Mouse (Mus musculus): ENCODE data around the gene Ppy.
A peak's percentile ranks its signal among the peaks of the same experiment; 100 is the strongest.

DNA sequence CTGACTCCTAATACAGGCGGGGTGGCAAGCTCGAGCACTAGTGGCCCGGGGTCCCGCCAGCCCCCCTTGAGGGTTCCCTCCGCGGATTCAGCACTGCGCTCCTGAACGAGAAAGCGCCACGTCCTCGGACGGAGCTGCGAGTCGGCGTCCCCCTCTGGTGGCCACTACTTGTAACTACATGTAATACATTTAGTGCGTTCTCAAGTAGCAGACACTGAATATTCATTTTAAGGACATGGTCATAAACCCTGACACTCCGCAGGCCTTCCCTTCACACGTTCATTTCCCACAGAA, 37.3 kb upstream of the Ppy start:
- TF ChIP-seq CTCF (IDR thresholded peaks at IDR 0.05; ENCODE audit: low read depth) (peak; percentile 96), EP300 (IDR thresholded peaks at IDR 0.05; ENCODE audit: low read depth) (no peak)

Data from liver, embryonic 14.5 days (tissue).